Mouse (Mus musculus) testis, adult 2 months (tissue): Measurements from ENCODE around the gene Cib4.

Experiments
- CTCF ChIP-seq: fragments of 200-500 bp; IDR thresholded peaks from 2 replicates; pipeline ENCODE4 v1.5.1; 2012; ENCODE audit warnings: low read depth, mild to moderate bottlenecking, inconsistent platforms, low read length, moderate library complexity; ENCODE audit not compliant: control insufficient read depth, insufficient read depth, insufficient replicate concordance
- POLR2A ChIP-seq: fragments of 200-500 bp; IDR thresholded peaks from 2 replicates; pipeline ENCODE4 v1.6.1; 2012; ENCODE audit warnings: low read depth, mild to moderate bottlenecking, inconsistent platforms, low read length, moderate library complexity; ENCODE audit not compliant: control insufficient read depth

- no peak for TF ChIP-seq CTCF
- TF ChIP-seq POLR2A = no peak
These were observed 9.5 kb downstream of the Cib4 start for GRCm38 (mm10) chr5:30536051-30536570.
